8 mouse cellular contexts compared by ENCODE assay signal in genomic region chr11:76944839-76945238, GRCm38 (mm10). TPM values are rescaled to one million over a fixed set of nuclear protein-coding genes. Genes with fewer than 3 reads are reported as not detected.
DNase-seq lines count a peak whose midpoint lies in the region; ATAC-seq and TF ChIP-seq lines count a peak whose summit lies in the region.
"Had no signal": no experiment of that assay in that cellular context is flagged by ENCODE, and none has a peak within 500 bp of the region (broad histone marks: within the 10 kb centered on the region; RNA-seq: fewer than 3 reads in every experiment).

No protein-coding gene starts in this region.

- peaks cover 2% of the 10 kb centered on the region for H3K36me3 ChIP-seq in lung, embryonic 16.5 days (ENCODE audit: control insufficient read depth, insufficient read depth, low read length)
- H3K36me3 ChIP-seq in forebrain, embryonic 12.5 days (replicated peaks): 0 out of 2 replicates have a peak, but pooled peaks cover 8% of the 10 kb centered on the region
- H3K36me3 ChIP-seq in limb, embryonic 14.5 days (ENCODE audit: control insufficient read depth, insufficient read depth, low read length): peaks cover 7% of the 10 kb centered on the region
- 0 out of 2 replicates have a peak, but pooled peaks cover 3% of the 10 kb centered on the region for H3K36me3 ChIP-seq in stomach, embryonic 15.5 days

- H3K9me3 ChIP-seq in lung, embryonic 16.5 days (ENCODE audit: control insufficient read depth, low read length): no peaks in the 10 kb centered on the region
- no peaks in the 10 kb centered on the region for H3K9me3 ChIP-seq in forebrain, embryonic 12.5 days
- H3K9me3 ChIP-seq in limb, embryonic 14.5 days (ENCODE audit: control insufficient read depth, low read length): no peaks in the 10 kb centered on the region
- H3K9me3 ChIP-seq in stomach, embryonic 15.5 days: no peaks in the 10 kb centered on the region

- H3K27me3 ChIP-seq in lung, embryonic 16.5 days (ENCODE audit: control insufficient read depth, insufficient read depth, low read depth, low read length): no peaks in the 10 kb centered on the region
- H3K27me3 ChIP-seq in forebrain, embryonic 12.5 days: no peaks in the 10 kb centered on the region
- no peaks in the 10 kb centered on the region for H3K27me3 ChIP-seq in limb, embryonic 14.5 days (ENCODE audit: control insufficient read depth, insufficient read depth, low read length)
- H3K27me3 ChIP-seq in stomach, embryonic 15.5 days (replicated peaks): no peaks in the 10 kb centered on the region

- no peak for TF ChIP-seq POLR2A in limb, embryonic 14.5 days (IDR thresholded peaks at IDR 0.05; ENCODE audit: borderline replicate concordance, extremely low read depth, insufficient read depth, insufficient read length)

- DNase-seq in lung, postnatal 14 days: no peak
- no peak for DNase-seq in limb, embryonic 14.5 days (ENCODE audit: low spot score)
- no peak for DNase-seq in frontal cortex, postnatal 14 days (ENCODE audit: low spot score in 2 of 2)

- ATAC-seq in lung, embryonic 16.5 days (ENCODE audit: low read depth): peak; percentile 11; the same call in 1 of the 2 replicates
- ATAC-seq in forebrain, embryonic 12.5 days (ENCODE audit: low FRiP score): no peak
- ATAC-seq in limb, embryonic 14.5 days (ENCODE audit: low FRiP score, low read depth): no peak
- ATAC-seq in stomach, embryonic 15.5 days (ENCODE audit: insufficient read depth, low FRiP score, low read depth): no peak
- no peak for ATAC-seq in megakaryocyte progenitor cell, adult 5-6 weeks (replicated peaks; ENCODE audit: poor library complexity)

- H3K4me2 ChIP-seq in lung, embryonic 16.5 days (ENCODE audit: low read depth, low read length): peak overlapping the region; percentile 93
- H3K4me2 ChIP-seq in forebrain, embryonic 12.5 days: peak overlapping the region; percentile 78
- peak overlapping the region; percentile 70 for H3K4me2 ChIP-seq in limb, embryonic 14.5 days (replicated peaks; ENCODE audit: low read depth, low read length, severe bottlenecking)
- H3K4me2 ChIP-seq in stomach, embryonic 15.5 days: peak overlapping the region; percentile 83

- peaks cover 11% of the 10 kb centered on the region for H3K4me1 ChIP-seq in lung, embryonic 16.5 days (replicated peaks; ENCODE audit: control insufficient read depth, insufficient read depth, low read length)
- peaks cover 15% of the 10 kb centered on the region for H3K4me1 ChIP-seq in forebrain, embryonic 12.5 days
- H3K4me1 ChIP-seq in limb, embryonic 14.5 days (ENCODE audit: control insufficient read depth, insufficient read depth, low read length): peaks cover 9% of the 10 kb centered on the region; the same call in 1 of the 2 replicates
- H3K4me1 ChIP-seq in stomach, embryonic 15.5 days: peaks cover 6% of the 10 kb centered on the region; the same call in 1 of the 2 replicates

- peak overlapping the region; percentile 88 for H3K27ac ChIP-seq in lung, embryonic 16.5 days (ENCODE audit: low read length)
- H3K27ac ChIP-seq in forebrain, embryonic 12.5 days: peak overlapping the region; percentile 73; the same call in 1 of the 2 replicates
- peak overlapping the region; percentile 83 for H3K27ac ChIP-seq in limb, embryonic 14.5 days (replicated peaks; ENCODE audit: low read depth, low read length)
- peak overlapping the region; percentile 88; the same call in 1 of the 2 replicates for H3K27ac ChIP-seq in stomach, embryonic 15.5 days

- peak overlapping the region; percentile 77 for H3K4me3 ChIP-seq in lung, embryonic 16.5 days (ENCODE audit: low read length)
- peak overlapping the region; percentile 88 for H3K4me3 ChIP-seq in forebrain, embryonic 12.5 days (replicated peaks)
- H3K4me3 ChIP-seq in limb, embryonic 14.5 days (replicated peaks; ENCODE audit: low read length): peak overlapping the region; percentile 88
- H3K4me3 ChIP-seq in stomach, embryonic 15.5 days (replicated peaks): peak overlapping the region; percentile 77

- H3K9ac ChIP-seq in lung, embryonic 16.5 days (ENCODE audit: low read length): peak overlapping the region; percentile 83
- H3K9ac ChIP-seq in forebrain, embryonic 12.5 days: peak overlapping the region; percentile 85
- peak overlapping the region; percentile 88; the same call in 1 of the 2 replicates for H3K9ac ChIP-seq in limb, embryonic 14.5 days (ENCODE audit: low read depth, low read length, severe bottlenecking)
- H3K9ac ChIP-seq in stomach, embryonic 15.5 days: 0 out of 2 replicates have a peak overlapping the region, but pooled peaks have one; percentile 71

- 64% methylated on average over 6 of the region's 6 CpGs for WGBS in lung, embryonic 16.5 days
- WGBS in forebrain, embryonic 12.5 days: 69% methylated on average over 6 of the region's 6 CpGs
- WGBS in limb, embryonic 14.5 days: 57% methylated on average over 6 of the region's 6 CpGs
- 58% methylated on average over 6 of the region's 6 CpGs for WGBS in stomach, embryonic 15.5 days

RNA-seq across cellular contexts. Expression of gene Blmh, which starts 20.2 kb away (rescaled TPM):
- polyA plus RNA-seq in lung, embryonic 16.5 days (2015; fragmentation: Nextera tagmentation; extraction: Ambion mirVana): 163 and 165 TPM in 2 replicates
- 175 and 180 TPM in 2 replicates for polyA plus RNA-seq in forebrain, embryonic 12.5 days (2016; fragmentation: Nextera tagmentation; extraction: Ambion mirVana)
- 44.3 and 64.8 TPM in 2 replicates for polyA plus RNA-seq in limb, embryonic 14.5 days (2012; rRNA removed)
- 138 and 146 TPM in 2 replicates for polyA plus RNA-seq in limb, embryonic 14.5 days (2014; fragmentation: Nextera tagmentation; extraction: Ambion mirVana)
- polyA plus RNA-seq in stomach, embryonic 15.5 days (2015; fragmentation: Nextera tagmentation; extraction: Ambion mirVana): 138 and 140 TPM in 2 replicates
- total RNA-seq in megakaryocyte progenitor cell, adult 5-6 weeks (2015): 63.5 and 71.3 TPM in 2 replicates
- total RNA-seq in megakaryocyte progenitor cell, adult 5-6 weeks (2017): 196 and 216 TPM in 2 replicates

RNA-seq across cellular contexts. Expression of gene Tmigd1, which starts 42.9 kb away (rescaled TPM):
- 0.11 and 0.47 TPM in 2 replicates for polyA plus RNA-seq in lung, embryonic 16.5 days (2015; fragmentation: Nextera tagmentation; extraction: Ambion mirVana)
- polyA plus RNA-seq in forebrain, embryonic 12.5 days (2016; fragmentation: Nextera tagmentation; extraction: Ambion mirVana): not detected in 2 replicates
- polyA plus RNA-seq in limb, embryonic 14.5 days (2012; rRNA removed): 0.09 and 0.17 TPM in 2 replicates
- 0.33 and 0.36 TPM in 2 replicates for polyA plus RNA-seq in limb, embryonic 14.5 days (2014; fragmentation: Nextera tagmentation; extraction: Ambion mirVana)
- polyA plus RNA-seq in stomach, embryonic 15.5 days (2015; fragmentation: Nextera tagmentation; extraction: Ambion mirVana): 0.27 and 1.4 TPM in 2 replicates
- total RNA-seq in megakaryocyte progenitor cell, adult 5-6 weeks (2015): not detected in 2 replicates
- not detected in 2 replicates for total RNA-seq in megakaryocyte progenitor cell, adult 5-6 weeks (2017)
- polyA plus RNA-seq: brain, embryonic 14.5 days had no signal

RNA-seq across cellular contexts. Expression of gene Slc6a4, which starts 53.6 kb away (rescaled TPM):
- polyA plus RNA-seq in lung, embryonic 16.5 days (2015; fragmentation: Nextera tagmentation; extraction: Ambion mirVana): 1.4 and 1.5 TPM in 2 replicates
- polyA plus RNA-seq in forebrain, embryonic 12.5 days (2016; fragmentation: Nextera tagmentation; extraction: Ambion mirVana): 0.24 and 0.37 TPM in 2 replicates
- 0.79 and 1.5 TPM in 2 replicates for polyA plus RNA-seq in limb, embryonic 14.5 days (2012; rRNA removed)
- polyA plus RNA-seq in limb, embryonic 14.5 days (2014; fragmentation: Nextera tagmentation; extraction: Ambion mirVana): 0.90 and 1.2 TPM in 2 replicates
- polyA plus RNA-seq in stomach, embryonic 15.5 days (2015; fragmentation: Nextera tagmentation; extraction: Ambion mirVana): 4.5 and 5.5 TPM in 2 replicates
- total RNA-seq in megakaryocyte progenitor cell, adult 5-6 weeks (2015): not detected in 2 replicates
- not detected in 2 replicates for total RNA-seq in megakaryocyte progenitor cell, adult 5-6 weeks (2017)
